ENCODE assay signal across 23 mouse cellular contexts in genomic region chr9:70422661-70423060, GRCm38 (mm10). TPM values are rescaled to one million over a fixed set of nuclear protein-coding genes. Genes with fewer than 3 reads are reported as not detected.
DNase-seq lines count a peak whose midpoint lies in the region; ATAC-seq and TF ChIP-seq lines count a peak whose summit lies in the region.
"Had no signal": no experiment of that assay in that cellular context is flagged by ENCODE, and none has a peak within 500 bp of the region (broad histone marks: within the 10 kb centered on the region; RNA-seq: fewer than 3 reads in every experiment).

No protein-coding gene starts in this region.

- ATAC-seq in liver, embryonic 11.5 days (replicated peaks; ENCODE audit: low FRiP score) = no peak
- ATAC-seq: activated CD4-positive, CD25-positive, alpha-beta regulatory T cell, adult 4 months; CD4-positive, CD25-positive, alpha-beta regulatory T cell, adult 4 months; Patski had no signal

- no peaks in the 10 kb centered on the region for H3K9me3 ChIP-seq in liver, embryonic 11.5 days (ENCODE audit: control insufficient read depth, low read length)
- H3K9me3 ChIP-seq in MEL (replicated peaks; ENCODE audit: insufficient read depth, low read length) = no peaks in the 10 kb centered on the region
- H3K9me3 ChIP-seq: G1E had no signal

- no peaks in the 10 kb centered on the region for H3K79me2 ChIP-seq in liver, adult 2 months (ENCODE audit: control insufficient read depth, insufficient read depth, low read length)
- peaks cover 17% of the 10 kb centered on the region for H3K79me2 ChIP-seq in MEL (ENCODE audit: control insufficient read depth, insufficient read depth, low read length, poor library complexity)

- TF ChIP-seq RAD21 in MEL (IDR thresholded peaks at IDR 0.05; ENCODE audit: low read depth, low read length) = no peak

- H3K4me2 ChIP-seq in liver, embryonic 11.5 days = no peak overlapping the region

- H3K4me1 ChIP-seq in liver, adult 2 months (ENCODE audit: control insufficient read depth, insufficient read depth, low read length) = peaks cover 8% of the 10 kb centered on the region
- H3K4me1 ChIP-seq in liver, embryonic 11.5 days (replicated peaks; ENCODE audit: control insufficient read depth, insufficient read depth, low read length) = peaks cover 4% of the 10 kb centered on the region; the same call in 1 of the 2 replicates
- H3K4me1 ChIP-seq in MEL (ENCODE audit: control insufficient read depth in 1 of 2, insufficient read depth in 2 of 2, low read length in 2 of 2) = peaks cover 0 to 5% of the 10 kb centered on the region in 2 experiments; a peak in 2 of 4 replicates

- no peak for TF ChIP-seq POLR2A in liver, adult 2 months (IDR thresholded peaks at IDR 0.05; ENCODE audit: extremely low read depth, insufficient read depth, low read length)
- no peak for TF ChIP-seq POLR2A in MEL (IDR thresholded peaks at IDR 0.05; ENCODE audit: control insufficient read depth in 1 of 2, insufficient read depth in 1 of 2, low read depth in 1 of 2, low read length in 2 of 2, poor library complexity in 1 of 2)

- no peak for TF ChIP-seq EP300 in MEL (IDR thresholded peaks at IDR 0.05; ENCODE audit: low read depth in 1 of 2, low read length in 2 of 2)

- H3K4me3 ChIP-seq in liver, adult 2 months (ENCODE audit: insufficient read depth, low read depth, low read length) = no peak overlapping the region
- no peak overlapping the region for H3K4me3 ChIP-seq in liver, embryonic 11.5 days (ENCODE audit: low read depth, low read length)
- no peak overlapping the region for H3K4me3 ChIP-seq in MEL (ENCODE audit: control insufficient read depth in 1 of 2, insufficient read depth in 1 of 2, low read depth in 2 of 2, low read length in 2 of 2)

- H3K36me3 ChIP-seq in liver, adult 2 months (ENCODE audit: control insufficient read depth, insufficient read depth, low read length) = peaks cover 29% of the 10 kb centered on the region
- peaks cover 23% of the 10 kb centered on the region for H3K36me3 ChIP-seq in liver, embryonic 11.5 days (ENCODE audit: control insufficient read depth, insufficient read depth, low read length)
- H3K36me3 ChIP-seq in MEL (ENCODE audit: control insufficient read depth in 1 of 2, insufficient read depth in 2 of 2, low read length in 2 of 2) = peaks cover 12 to 22% of the 10 kb centered on the region in 2 experiments

- TF ChIP-seq CTCF in liver, adult 2 months (IDR thresholded peaks at IDR 0.05; ENCODE audit: low read depth, low read length) = no peak
- TF ChIP-seq CTCF in MEL (IDR thresholded peaks at IDR 0.05 in 2 of 3, conservative IDR thresholded peaks at IDR 0.05 in 1 of 3; ENCODE audit: control insufficient read depth in 1 of 3, insufficient read depth in 1 of 3, low read depth in 2 of 3, low read length in 3 of 3, poor library complexity in 1 of 3, severe bottlenecking in 1 of 3) = no peak

- WGBS in liver, adult 2 months = 49% methylated on average over 2 of the region's 2 CpGs
- WGBS in liver, embryonic 11.5 days = 94% methylated on average over 2 of the region's 2 CpGs

- no peaks in the 10 kb centered on the region for H3K27me3 ChIP-seq in liver, adult 2 months (ENCODE audit: control insufficient read depth, insufficient read depth, low read length)
- H3K27me3 ChIP-seq in liver, embryonic 11.5 days (replicated peaks; ENCODE audit: control insufficient read depth, insufficient read depth, low read length) = no peaks in the 10 kb centered on the region
- no peaks in the 10 kb centered on the region for H3K27me3 ChIP-seq in MEL (ENCODE audit: control insufficient read depth in 1 of 2, insufficient read depth in 2 of 2, low read length in 2 of 2)
- H3K27me3 ChIP-seq: CH12.LX, Patski had no signal

- DNase-seq in adrenal gland, adult 2 months = peak; percentile 32
- DNase-seq in adrenal gland, adult 18-20 months (ENCODE audit: low spot score in 2 of 2) = no peak
- peak; percentile 69 for DNase-seq in liver, adult 2 months (ENCODE audit: extremely low read depth, low read depth, low spot score)
- DNase-seq in liver, embryonic 11.5 days (ENCODE audit: low spot score) = no peak
- DNase-seq in MEL (ENCODE audit: low read depth, low spot score) = peak; percentile 26
- no peak for DNase-seq in cerebellum, adult 9-11 months
- DNase-seq: adrenal gland, adult 8-10 months; adrenal gland, postnatal 10 days; adrenal gland, postnatal 14 days; adrenal gland, postnatal 25 days; adrenal gland, postnatal 36 days; B cell, adult 2 months; cerebellum, adult 11 months; cerebellum, adult 11-12 months; cerebellum, adult 18-20 months; cerebellum, adult 2 months; cerebellum, adult 8-10 months; cerebellum, adult 9-10 months had no signal

- H3K27ac ChIP-seq in liver, adult 2 months (replicated peaks; ENCODE audit: insufficient read depth, low read depth, low read length) = no peak overlapping the region
- H3K27ac ChIP-seq in liver, embryonic 11.5 days (ENCODE audit: low read depth, low read length) = no peak overlapping the region
- H3K27ac ChIP-seq in MEL (ENCODE audit: control insufficient read depth, low read depth, low read length) = no peak overlapping the region

- no peak overlapping the region for H3K9ac ChIP-seq in liver, adult 2 months (ENCODE audit: low read depth, low read length)
- no peak overlapping the region for H3K9ac ChIP-seq in liver, embryonic 11.5 days (ENCODE audit: low read depth, low read length)
- H3K9ac ChIP-seq in MEL (ENCODE audit: control insufficient read depth, low read depth, low read length, poor library complexity, severe bottlenecking) = no peak overlapping the region

TF ChIP-seq in MEL, 35 proteins besides CTCF, POLR2A, EP300 and RAD21:
- TF ChIP-seq MEF2A (IDR thresholded peaks at IDR 0.05; ENCODE audit: extremely low read depth, insufficient replicate concordance, low read depth, low read length, poor library complexity, severe bottlenecking) (no peak), MAX (IDR thresholded peaks at IDR 0.05; ENCODE audit: low read length) (no peak), TCF12 (IDR thresholded peaks at IDR 0.05; ENCODE audit: low read depth, low read length) (no peak), MAFK (IDR thresholded peaks at IDR 0.05; ENCODE audit: borderline replicate concordance, low read depth, low read length) (no peak), POLR2AphosphoS2 (IDR thresholded peaks at IDR 0.05; ENCODE audit: low read length) (no peak), ZKSCAN1 (IDR thresholded peaks at IDR 0.05; ENCODE audit: low read depth, low read length) (no peak), BHLHE40 (IDR thresholded peaks at IDR 0.05; ENCODE audit: borderline replicate concordance, low read depth, low read length) (no peak), HCFC1 (IDR thresholded peaks at IDR 0.05; ENCODE audit: low read depth, low read length) (no peak), E2F4 (IDR thresholded peaks at IDR 0.05; ENCODE audit: borderline replicate concordance, low read depth, low read length) (no peak), POLR2AphosphoS5 (IDR thresholded peaks at IDR 0.05; ENCODE audit: borderline replicate concordance, low read depth, low read length) (no peak), ZNF384 (IDR thresholded peaks at IDR 0.05; ENCODE audit: low read depth, low read length) (no peak), CHD1 (IDR thresholded peaks at IDR 0.05; ENCODE audit: low read depth, low read length) (no peak), SIN3A (IDR thresholded peaks at IDR 0.05; ENCODE audit: low read length) (no peak), MYB (IDR thresholded peaks at IDR 0.05; ENCODE audit: low read depth, low read length) (no peak), ELF1 (IDR thresholded peaks at IDR 0.05; ENCODE audit: low read depth, low read length) (no peak), TBP (IDR thresholded peaks at IDR 0.05; ENCODE audit: low read depth, low read length) (no peak), USF2 (IDR thresholded peaks at IDR 0.05; ENCODE audit: borderline replicate concordance in 1 of 2, insufficient read depth in 1 of 2, low read depth in 1 of 2, low read length in 2 of 2) (no peak), SMC3 (IDR thresholded peaks at IDR 0.05; ENCODE audit: low read depth, low read length) (no peak), GABPA (IDR thresholded peaks at IDR 0.05; ENCODE audit: low read depth, low read length) (no peak), NRF1 (IDR thresholded peaks at IDR 0.05; ENCODE audit: insufficient read depth, low read depth, low read length, poor library complexity, severe bottlenecking) (no peak)

RNA-seq across cellular contexts. Expression of gene Ccnb2, which starts 1.3 kb away (rescaled TPM):
- total RNA-seq in adrenal gland, adult 2 months (2021) = 1 to 10 TPM; 1.6 to 3.2 TPM
- 0.81 and 1.5 TPM in 2 replicates for polyA plus RNA-seq in adrenal gland, adult 2 months (2012; rRNA removed)
- 1 to 10 TPM; 1.1 to 2.0 TPM for total RNA-seq in adrenal gland, adult 18-20 months (2021)
- 0.37 and 2.0 TPM in 2 replicates for total RNA-seq in liver, adult 2 months (2014; rRNA removed)
- polyA plus RNA-seq in liver, adult 2 months (2012; rRNA removed) = 0.17 and 0.29 TPM in 2 replicates
- polyA plus RNA-seq in liver, embryonic 11.5 days (2014; fragmentation: Nextera tagmentation; extraction: Ambion mirVana) = 230 and 249 TPM in 2 replicates
- 86.5 and 103 TPM in 2 replicates for total RNA-seq in MEL (2012; rRNA removed)
- 100 to 1,000 TPM in 1 of 2 experiments, 10 to 100 TPM in 1; 97.0 to 128 TPM for polyA plus RNA-seq in MEL (2012; ENCODE audit: insufficient read depth in 1 of 2, insufficient read length in 2 of 2, low read depth in 1 of 2, low replicate concordance in 2 of 2, missing spikeins in 1 of 2)

Comparison
In these comparisons a context has a peak if more than half of its experiments do, and no peak if none do; other contexts are left out.
1. DNase-seq: peak in adrenal gland, adult 2 months (single experiment), liver, adult 2 months (single experiment) and MEL (single experiment); none in adrenal gland, adult 18-20 months (0 of 2), liver, embryonic 11.5 days (single experiment) and cerebellum, adult 9-11 months (single experiment).
2. RNA of gene Ccnb2, which starts 1.3 kb away (total RNA-seq): 86.5 to 103 TPM in MEL; 1.6 to 3.2 TPM in adrenal gland, adult 2 months, 1.1 to 2.0 TPM in adrenal gland, adult 18-20 months and 0.37 to 2.0 TPM in liver, adult 2 months; every median in the first group is over 10 times any median in the second.